Mouse (Mus musculus): ENCODE results near the gene AC124108.1. TPM values are rescaled to one million over a fixed set of nuclear protein-coding genes. Genes with fewer than 3 reads are reported as not detected.
"Not testable (repeated sequence)": the region's sequence is repeated elsewhere in the genome, so short reads cannot be mapped to it uniquely, and the experiment has no call there.

The AC124108.1 gene
- polyA plus RNA-seq, 1 experiment from 2014 or later: 3.3 TPM

DNA sequence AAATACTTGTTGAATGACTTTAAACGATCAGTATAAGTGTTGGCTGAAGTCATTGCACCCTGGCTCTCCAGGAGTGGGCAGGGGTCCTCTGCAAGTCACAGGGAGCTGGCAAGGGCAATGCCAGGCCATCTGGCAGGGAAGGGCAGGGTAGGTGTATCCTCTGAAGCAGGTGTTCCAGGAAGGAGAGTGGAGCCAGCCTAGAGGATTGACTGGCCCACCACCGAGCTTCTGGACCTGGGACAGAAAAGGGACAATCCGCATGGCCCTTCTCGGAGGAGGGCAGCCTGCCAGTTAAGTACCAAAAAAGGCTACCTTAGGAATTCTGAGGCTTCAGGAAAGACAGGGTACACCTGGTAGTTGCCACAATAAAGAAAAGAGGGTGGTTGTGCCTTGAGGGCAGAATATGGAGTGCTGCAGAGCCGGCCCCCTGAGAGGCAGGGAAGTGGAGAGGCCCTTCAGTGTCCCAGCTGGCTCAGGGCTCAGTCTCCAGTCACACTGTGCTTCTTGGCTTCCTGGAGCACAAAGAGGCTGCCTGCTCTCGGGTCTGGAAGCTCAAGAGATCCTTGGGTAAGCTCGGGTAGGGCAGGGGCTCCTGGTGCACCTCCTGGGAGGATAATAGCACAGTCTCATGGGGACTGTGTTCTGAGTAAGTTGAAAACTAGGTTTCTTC, 29.9 kb upstream of the AC124108.1 start:
- ATAC-seq: no peak
- no peak overlapping the region for H3K4me3 ChIP-seq (replicated peaks; ENCODE audit: low read length)
- H3K4me1 ChIP-seq (replicated peaks; ENCODE audit: control insufficient read depth, insufficient read depth, low read length): peaks cover 41% of the 10 kb centered on the region
- WGBS: 53% methylated on average over 7 of the region's 7 CpGs
- no peak overlapping the region for H3K4me2 ChIP-seq (ENCODE audit: low read length)
- H3K36me3 ChIP-seq (ENCODE audit: control insufficient read depth, insufficient read depth): no peaks in the 10 kb centered on the region
- no peaks in the 10 kb centered on the region; the same call in 1 of the 2 replicates for H3K9me3 ChIP-seq (ENCODE audit: control insufficient read depth, low read length)
- no peak overlapping the region for H3K27ac ChIP-seq (ENCODE audit: low read length)
- no peaks in the 10 kb centered on the region for H3K27me3 ChIP-seq (replicated peaks; ENCODE audit: control insufficient read depth, insufficient read depth, low read length)
- H3K9ac ChIP-seq (replicated peaks; ENCODE audit: low read depth, low read length): no peak overlapping the region

DNA sequence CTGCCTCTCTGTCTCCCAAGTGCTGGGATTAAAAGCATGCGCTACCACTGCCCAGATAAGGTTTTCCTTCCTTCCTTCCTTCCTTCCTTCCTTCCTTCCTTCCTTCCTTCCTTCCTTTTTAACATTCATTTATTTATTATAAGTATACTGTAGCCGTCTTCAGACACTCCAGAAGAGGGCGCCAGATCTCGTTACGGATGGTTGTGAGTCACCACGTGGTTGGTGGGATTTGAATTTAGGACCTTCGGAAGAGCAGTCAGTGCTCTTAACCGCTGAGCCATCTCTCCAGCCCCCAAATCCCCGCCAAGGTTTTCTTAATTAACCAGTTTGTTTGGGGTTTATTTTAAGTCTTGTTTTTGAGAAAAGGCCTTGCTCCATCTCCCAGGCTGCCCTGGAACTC, 28.6 kb upstream of the AC124108.1 start:
- H3K4me2 ChIP-seq (ENCODE audit: low read length); H3K9ac ChIP-seq (replicated peaks; ENCODE audit: low read depth, low read length); H3K36me3 ChIP-seq (ENCODE audit: control insufficient read depth, insufficient read depth); ATAC-seq; H3K27ac ChIP-seq (ENCODE audit: low read length); H3K27me3 ChIP-seq (replicated peaks; ENCODE audit: control insufficient read depth, insufficient read depth, low read length); H3K9me3 ChIP-seq (ENCODE audit: control insufficient read depth, low read length); H3K4me3 ChIP-seq (replicated peaks; ENCODE audit: low read length): not testable (repeated sequence)
- WGBS: 53% methylated on average over 9 of the region's 9 CpGs
- peaks cover 38% of the 10 kb centered on the region for H3K4me1 ChIP-seq (replicated peaks; ENCODE audit: control insufficient read depth, insufficient read depth, low read length)

DNA sequence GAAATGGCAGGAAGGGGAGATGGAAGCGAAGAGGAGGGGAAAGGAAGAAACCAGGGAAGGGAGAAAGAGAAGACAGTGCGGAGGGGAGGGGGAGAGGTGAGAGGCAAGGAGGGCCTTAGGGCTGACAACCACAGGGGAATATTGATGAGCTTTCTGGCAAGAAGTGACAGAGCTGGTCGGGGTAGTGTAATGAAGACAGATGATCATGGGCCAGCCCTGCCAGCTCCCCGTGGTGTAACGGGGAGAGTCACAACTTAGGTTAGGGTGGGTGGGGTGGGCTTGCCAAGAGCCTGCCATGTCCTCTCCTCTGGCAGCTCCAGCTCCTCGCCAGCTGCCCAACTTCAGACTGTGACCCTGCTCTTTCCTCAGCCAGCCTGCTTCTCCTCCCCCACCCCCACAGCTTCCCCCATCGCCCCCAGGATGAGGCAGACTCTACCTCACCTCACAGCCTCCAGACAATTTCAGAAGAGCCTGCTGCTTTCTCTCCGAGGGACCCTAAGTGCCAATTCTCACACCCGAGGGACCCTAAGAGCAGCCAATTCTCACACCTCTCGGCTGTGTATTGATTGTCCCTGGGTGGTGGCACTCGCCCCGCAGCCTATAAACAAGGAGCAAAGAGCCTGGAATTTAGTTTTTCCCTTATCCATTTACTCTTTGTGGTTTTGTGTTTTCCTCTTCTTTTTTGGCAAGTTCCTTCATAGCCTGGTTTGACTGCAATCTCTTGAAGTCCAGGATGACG, 26.3 kb upstream of the AC124108.1 start:
- no peaks in the 10 kb centered on the region; the same call in 1 of the 2 replicates for H3K9me3 ChIP-seq (ENCODE audit: control insufficient read depth, low read length)
- no peak overlapping the region for H3K27ac ChIP-seq (ENCODE audit: low read length)
- no peak overlapping the region for H3K4me2 ChIP-seq (ENCODE audit: low read length)
- WGBS: 35% methylated on average over 12 of the region's 13 CpGs
- no peaks in the 10 kb centered on the region for H3K27me3 ChIP-seq (replicated peaks; ENCODE audit: control insufficient read depth, insufficient read depth, low read length)
- H3K4me3 ChIP-seq (replicated peaks; ENCODE audit: low read length): no peak overlapping the region
- no peak overlapping the region for H3K9ac ChIP-seq (replicated peaks; ENCODE audit: low read depth, low read length)
- H3K36me3 ChIP-seq (ENCODE audit: control insufficient read depth, insufficient read depth): no peaks in the 10 kb centered on the region
- H3K4me1 ChIP-seq (replicated peaks; ENCODE audit: control insufficient read depth, insufficient read depth, low read length): peaks cover 26% of the 10 kb centered on the region
- peak; percentile 55 for ATAC-seq

DNA sequence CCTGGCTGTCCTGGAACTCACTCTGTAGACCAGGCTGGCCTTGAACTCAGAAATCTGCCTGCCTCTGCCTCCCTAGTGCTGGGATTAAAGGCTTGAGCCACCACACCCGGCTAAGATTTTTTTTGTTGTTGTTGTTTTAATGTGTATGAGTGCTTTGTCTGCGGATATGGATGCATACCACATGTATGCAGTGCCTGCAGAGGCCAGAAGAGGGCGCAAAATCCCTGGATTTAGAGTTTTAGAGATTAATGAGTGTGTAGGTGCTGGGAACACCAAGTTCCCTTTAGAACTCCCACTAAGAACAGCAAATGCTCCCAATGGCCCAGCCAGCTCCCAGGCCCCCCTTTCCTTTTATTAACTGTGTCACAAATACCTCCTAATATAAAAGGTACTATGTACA, 25.4 kb upstream of the AC124108.1 start:
- 66% methylated on average over 3 of the region's 3 CpGs for WGBS
- no peak overlapping the region for H3K4me3 ChIP-seq (replicated peaks; ENCODE audit: low read length)

DNA sequence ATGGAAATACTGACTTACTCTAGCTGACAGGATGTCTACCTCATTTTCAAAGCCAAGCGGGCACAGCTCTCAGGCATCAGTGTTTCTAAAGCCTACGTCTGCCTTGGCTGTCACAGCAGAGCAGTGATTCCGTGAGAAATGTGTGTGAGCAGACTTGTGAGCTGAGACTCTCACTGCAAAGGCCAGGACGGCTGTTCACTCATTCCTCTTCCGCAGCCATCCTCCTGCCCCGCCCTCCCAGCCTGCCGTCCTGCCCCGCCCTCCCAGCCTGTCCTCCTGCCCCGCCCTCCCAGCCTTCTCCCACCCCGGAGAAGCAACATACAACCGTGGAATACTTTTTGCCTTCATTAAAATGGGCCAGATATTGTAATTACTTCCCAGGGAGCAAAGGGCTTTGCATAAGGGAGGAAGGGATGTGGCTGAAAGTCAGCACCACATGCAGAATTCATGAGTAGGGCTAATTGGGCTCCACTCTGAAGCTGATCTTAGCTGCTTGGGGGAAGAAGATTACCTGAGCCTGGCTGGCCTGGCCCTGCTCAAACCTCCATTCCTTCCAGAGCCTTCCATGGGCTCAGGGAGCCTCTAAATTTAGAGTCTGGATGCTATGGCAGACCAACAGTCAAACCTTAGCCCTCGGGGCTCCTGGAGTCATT, 23.0 kb upstream of the AC124108.1 start:
- ATAC-seq: peak; percentile 79
- WGBS: 8% methylated on average over 12 of the region's 12 CpGs
- no peaks in the 10 kb centered on the region for H3K36me3 ChIP-seq (ENCODE audit: control insufficient read depth, insufficient read depth)
- H3K4me2 ChIP-seq (ENCODE audit: low read length): peak overlapping the region; percentile 44
- peak overlapping the region; percentile 27 for H3K9ac ChIP-seq (replicated peaks; ENCODE audit: low read depth, low read length)
- peak overlapping the region; percentile 81 for H3K27ac ChIP-seq (ENCODE audit: low read length)
- H3K4me1 ChIP-seq (replicated peaks; ENCODE audit: control insufficient read depth, insufficient read depth, low read length): peaks cover 20% of the 10 kb centered on the region
- peak overlapping the region; percentile 18; the same call in 1 of the 2 replicates for H3K4me3 ChIP-seq (replicated peaks; ENCODE audit: low read length)
- H3K9me3 ChIP-seq (ENCODE audit: control insufficient read depth, low read length): no peaks in the 10 kb centered on the region; the same call in 1 of the 2 replicates
- no peaks in the 10 kb centered on the region for H3K27me3 ChIP-seq (replicated peaks; ENCODE audit: control insufficient read depth, insufficient read depth, low read length)

More for the DNA sequence above, 25.4 kb upstream of the AC124108.1 start:
- no peak overlapping the region for H3K27ac ChIP-seq (ENCODE audit: low read length)
- no peak overlapping the region for H3K9ac ChIP-seq (replicated peaks; ENCODE audit: low read depth, low read length)
- H3K27me3 ChIP-seq (replicated peaks; ENCODE audit: control insufficient read depth, insufficient read depth, low read length): no peaks in the 10 kb centered on the region
- no peak overlapping the region for H3K4me2 ChIP-seq (ENCODE audit: low read length)
- no peak for ATAC-seq
- H3K9me3 ChIP-seq (ENCODE audit: control insufficient read depth, low read length): no peaks in the 10 kb centered on the region; the same call in 1 of the 2 replicates
- no peaks in the 10 kb centered on the region for H3K36me3 ChIP-seq (ENCODE audit: control insufficient read depth, insufficient read depth)
- H3K4me1 ChIP-seq (replicated peaks; ENCODE audit: control insufficient read depth, insufficient read depth, low read length): peaks cover 20% of the 10 kb centered on the region

DNA sequence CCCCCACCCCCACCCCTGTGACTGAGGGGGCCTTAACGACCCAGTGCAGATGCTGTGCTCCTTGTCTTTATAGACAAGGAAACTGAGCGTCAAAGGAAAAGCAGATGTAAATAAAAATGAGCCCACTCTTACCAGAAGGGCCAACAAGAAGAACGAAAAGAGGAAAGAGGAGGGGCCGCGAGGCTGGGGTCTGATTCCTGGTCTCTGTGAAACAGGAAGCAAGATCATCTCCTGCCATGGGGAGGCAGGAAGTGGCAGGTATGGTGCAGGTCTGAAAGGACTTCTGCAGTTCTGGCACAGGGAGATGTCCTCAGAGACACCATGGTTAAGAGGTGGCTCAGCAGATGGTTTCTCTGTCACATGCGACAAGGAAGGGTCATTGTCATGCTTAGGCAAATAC, 20.6 kb upstream of the AC124108.1 start:
- no peak overlapping the region for H3K27ac ChIP-seq (ENCODE audit: low read length)
- no peaks in the 10 kb centered on the region; the same call in 1 of the 2 replicates for H3K9me3 ChIP-seq (ENCODE audit: control insufficient read depth, low read length)
- no peaks in the 10 kb centered on the region for H3K36me3 ChIP-seq (ENCODE audit: control insufficient read depth, insufficient read depth)
- no peaks in the 10 kb centered on the region for H3K27me3 ChIP-seq (replicated peaks; ENCODE audit: control insufficient read depth, insufficient read depth, low read length)
- H3K4me1 ChIP-seq (replicated peaks; ENCODE audit: control insufficient read depth, insufficient read depth, low read length): peaks cover 13% of the 10 kb centered on the region
- 58% methylated on average over 6 of the region's 6 CpGs for WGBS
- no peak overlapping the region for H3K9ac ChIP-seq (replicated peaks; ENCODE audit: low read depth, low read length)
- no peak for ATAC-seq
- H3K4me2 ChIP-seq (ENCODE audit: low read length): no peak overlapping the region
- no peak overlapping the region for H3K4me3 ChIP-seq (replicated peaks; ENCODE audit: low read length)

DNA sequence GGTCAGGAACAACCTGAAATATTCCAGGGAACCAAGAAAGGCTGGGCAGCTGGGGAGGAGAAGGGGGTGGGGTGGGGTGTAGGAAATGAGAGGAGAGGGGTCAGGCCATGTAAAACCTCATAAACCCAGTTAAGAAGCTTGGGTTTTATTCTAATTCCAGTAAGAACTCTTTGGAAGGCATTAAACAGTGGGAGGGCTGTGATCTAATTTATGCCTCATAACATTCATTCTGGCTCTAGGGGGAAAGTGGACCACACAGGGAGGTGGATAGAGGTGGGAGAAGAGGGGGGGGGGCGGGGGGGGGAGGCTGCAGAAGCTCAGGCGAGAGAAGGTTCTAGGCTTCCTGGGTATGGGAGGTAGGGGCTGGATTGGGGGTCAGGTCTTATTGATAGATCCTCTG, 19.6 kb upstream of the AC124108.1 start:
- Histone ChIP-seq H3K4me3 (replicated peaks; ENCODE audit: low read length) (no peak overlapping the region), H3K9me3 (ENCODE audit: control insufficient read depth, low read length) (no peaks in the 10 kb centered on the region), H3K4me1 (replicated peaks; ENCODE audit: control insufficient read depth, insufficient read depth, low read length) (peaks cover 13% of the 10 kb centered on the region), H3K27me3 (replicated peaks; ENCODE audit: control insufficient read depth, insufficient read depth, low read length) (no peaks in the 10 kb centered on the region), H3K9ac (replicated peaks; ENCODE audit: low read depth, low read length) (no peak overlapping the region), H3K36me3 (ENCODE audit: control insufficient read depth, insufficient read depth) (no peaks in the 10 kb centered on the region), H3K27ac (ENCODE audit: low read length) (no peak overlapping the region), H3K4me2 (ENCODE audit: low read length) (no peak overlapping the region)
- ATAC-seq: no peak
- WGBS: no CpG with 5 or more reads among the region's 2 CpGs

DNA sequence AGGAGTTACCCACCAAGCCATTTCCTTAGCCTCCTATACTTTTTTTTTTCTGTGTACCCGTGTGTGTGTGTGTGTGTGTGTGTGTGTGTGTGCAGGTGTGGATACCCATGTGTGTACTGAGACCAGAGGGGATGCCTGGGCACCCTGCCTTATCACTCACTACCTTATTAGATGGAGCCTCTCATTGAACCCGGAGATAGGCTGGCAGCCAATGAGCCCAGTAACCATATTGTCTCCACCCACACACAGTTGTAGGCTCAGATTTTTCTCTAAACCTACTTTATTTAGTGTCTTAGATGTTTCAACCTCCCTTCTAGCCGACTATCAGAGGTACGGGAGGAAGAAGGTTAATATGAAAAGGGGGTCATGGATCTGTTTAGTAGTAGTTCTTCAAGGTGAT, 5.0 kb upstream of the AC124108.1 start:
- 81% methylated on average over 4 of the region's 4 CpGs for WGBS
- Histone ChIP-seq H3K36me3 (ENCODE audit: control insufficient read depth, insufficient read depth) (no peaks in the 10 kb centered on the region), H3K4me2 (ENCODE audit: low read length) (no peak overlapping the region), H3K27ac (ENCODE audit: low read length) (no peak overlapping the region), H3K4me1 (replicated peaks; ENCODE audit: control insufficient read depth, insufficient read depth, low read length) (peaks cover 9% of the 10 kb centered on the region), H3K4me3 (replicated peaks; ENCODE audit: low read length) (no peak overlapping the region), H3K27me3 (replicated peaks; ENCODE audit: control insufficient read depth, insufficient read depth, low read length) (no peaks in the 10 kb centered on the region), H3K9me3 (ENCODE audit: control insufficient read depth, low read length) (no peaks in the 10 kb centered on the region), H3K9ac (replicated peaks; ENCODE audit: low read depth, low read length) (no peak overlapping the region)
- no peak for ATAC-seq

DNA sequence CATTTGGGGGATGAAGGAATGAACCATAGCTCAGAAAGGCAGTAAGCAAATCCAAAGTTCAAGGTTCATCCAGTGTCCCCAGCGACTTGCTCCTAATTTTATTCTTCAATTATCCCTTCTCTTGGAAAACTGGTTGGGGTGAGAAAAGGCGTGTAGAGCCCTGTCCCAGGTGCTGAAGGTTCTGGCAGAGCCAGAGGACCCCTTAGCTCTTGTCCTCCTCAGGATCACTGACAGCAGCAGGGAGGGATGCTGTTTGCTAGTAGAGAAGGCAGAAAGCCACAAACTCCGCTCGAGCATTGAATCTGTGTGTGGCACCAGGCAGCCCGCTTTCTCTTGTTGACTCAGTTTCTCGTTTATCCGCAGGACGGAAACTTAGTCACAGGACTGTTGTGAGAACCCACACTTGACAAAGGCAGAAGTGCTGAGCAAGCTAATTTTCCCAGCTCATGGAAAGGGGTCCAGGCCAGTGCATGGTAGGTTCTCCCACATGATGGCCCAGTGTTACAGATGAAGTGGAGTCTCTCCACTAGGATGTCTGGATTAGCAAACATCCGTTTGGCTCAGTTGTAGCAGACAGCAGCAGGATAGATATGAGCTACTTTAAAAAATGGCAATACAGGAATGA, 2.7 kb upstream of the AC124108.1 start:
- no peaks in the 10 kb centered on the region for H3K9me3 ChIP-seq (ENCODE audit: control insufficient read depth, low read length)
- no peak overlapping the region for H3K27ac ChIP-seq (ENCODE audit: low read length)
- WGBS: 57% methylated on average over 9 of the region's 9 CpGs
- no peak for ATAC-seq
- H3K27me3 ChIP-seq (replicated peaks; ENCODE audit: control insufficient read depth, insufficient read depth, low read length): no peaks in the 10 kb centered on the region
- no peak overlapping the region for H3K4me3 ChIP-seq (replicated peaks; ENCODE audit: low read length)
- H3K4me1 ChIP-seq (replicated peaks; ENCODE audit: control insufficient read depth, insufficient read depth, low read length): peaks cover 22% of the 10 kb centered on the region
- no peak overlapping the region for H3K9ac ChIP-seq (replicated peaks; ENCODE audit: low read depth, low read length)
- no peak overlapping the region for H3K4me2 ChIP-seq (ENCODE audit: low read length)
- no peaks in the 10 kb centered on the region for H3K36me3 ChIP-seq (ENCODE audit: control insufficient read depth, insufficient read depth)

Measured in forebrain, embryonic 16.5 days (tissue).